Mouse (Mus musculus) olfactory bulb, adult 2 months (tissue): Measurements from ENCODE around the gene Uba52.
A peak's percentile ranks its signal among the peaks of the same experiment; 100 is the strongest.

Source experiments
- CTCF ChIP-seq: fragments of 200-500 bp; IDR thresholded peaks from 2 replicates; pipeline ENCODE4 v1.5.1; 2012; ENCODE audit warnings: low read depth, mild to moderate bottlenecking, low read length, moderate library complexity; ENCODE audit not compliant: insufficient read depth
- POLR2A ChIP-seq: fragments of 200-500 bp; IDR thresholded peaks from 2 replicates; pipeline ENCODE4 v1.6.1; 2012; ENCODE audit warnings: mild to moderate bottlenecking, low read depth, low read length, moderate library complexity; ENCODE audit not compliant: insufficient read depth

- peak; percentile 95 for TF ChIP-seq CTCF
- TF ChIP-seq POLR2A = no peak
Observed at GRCm38 (mm10) chr8:70503062-70503750, 7.4 kb downstream of the Uba52 start.
